Mouse (Mus musculus) kidney, postnatal 25 days (tissue): Measurements from ENCODE around the gene Olfr1364.

Experiments
- DNase-seq, 2 experiments: peaks; one replicate each; pipeline ENCODE4 v3.0.0; 2021; ENCODE audit warnings: mixed read lengths in 2 of 2

Olfr1364 gene

GRCm38 (mm10) chr13:21581659-21582058, at the start of gene Olfr1364:
Gene Olfr1364 (minus strand): TSS chr13:21581759.
- no peak for DNase-seq

- no peak for DNase-seq
Measured at GRCm38 (mm10) chr13:21613922-21614321, 32.4 kb upstream of the Olfr1364 start, which contains the start of gene Olfr1362. Gene Olfr1362 (minus strand): TSS chr13:21614022.

- DNase-seq: no peak
Measured at GRCm38 (mm10) chr13:21591618-21592017, 10.1 kb upstream of the Olfr1364 start.

GRCm38 (mm10) chr13:21559793-21560192, 21.8 kb downstream of the Olfr1364 start, which contains the start of gene Olfr1535:
Gene Olfr1535 (minus strand): TSS chr13:21559893.
- no peak for DNase-seq

GRCm38 (mm10) chr13:21550416-21551110, 31.0 kb downstream of the Olfr1364 start:
- DNase-seq: peak in 1 of 2 experiments; percentile 3

GRCm38 (mm10) chr13:21549487-21549886, 32.1 kb downstream of the Olfr1364 start:
- no peak for DNase-seq

GRCm38 (mm10) chr13:21542708-21543107, 38.9 kb downstream of the Olfr1364 start, which contains the start of gene Olfr1366:
Gene Olfr1366 (minus strand): TSS chr13:21542808.
- DNase-seq: no peak

GRCm38 (mm10) chr13:21530781-21531201, 50.8 kb downstream of the Olfr1364 start, which contains the start of gene Zkscan8:
Gene Zkscan8 (minus strand): TSS chr13:21531120.
- peak; percentile 89 to 93 for DNase-seq

GRCm38 (mm10) chr13:21530136-21530535, 51.4 kb downstream of the Olfr1364 start:
- no peak for DNase-seq
